Mouse (Mus musculus) cortical plate, adult 2 months (tissue): ENCODE data around the gene Pp2d1. TPM values are rescaled to one million over a fixed set of nuclear protein-coding genes. Genes with fewer than 3 reads are reported as not detected.

Experiments
- H3K27ac ChIP-seq: fragments of 200-500 bp; 2 replicates; pipeline ENCODE4 v1.5.1; 2012; ENCODE audit warnings: low read length, control low read depth, inconsistent platforms; ENCODE audit not compliant: insufficient read depth
- H3K4me1 ChIP-seq: fragments of 200-500 bp; 2 replicates; pipeline ENCODE4 v1.6.1; 2011; ENCODE audit warnings: low read length; ENCODE audit not compliant: control insufficient read depth, insufficient read depth
- H3K4me3 ChIP-seq: fragments of 200-500 bp; 2 replicates; pipeline ENCODE4 v1.5.1; 2011; ENCODE audit warnings: mild to moderate bottlenecking, low read length, control low read depth; ENCODE audit not compliant: insufficient read depth
- CTCF ChIP-seq: fragments of 200-500 bp; IDR thresholded peaks from 2 replicates; pipeline ENCODE4 v1.5.1; 2011; ENCODE audit warnings: mild to moderate bottlenecking, control low read depth, low read length; ENCODE audit not compliant: insufficient read depth; ENCODE audit errors: extremely low read depth
- POLR2A ChIP-seq: fragments of 200-500 bp; IDR thresholded peaks from 2 replicates; pipeline ENCODE4 v1.6.1; 2011; ENCODE audit warnings: mild to moderate bottlenecking, low read length, control low read depth; ENCODE audit not compliant: insufficient read depth; ENCODE audit errors: extremely low read depth
- polyA plus RNA-seq: library from polyadenylated mRNA; depleted of rRNA; stranded (reverse); fragments of >200 nt; gene quantifications from 2 replicates; pipeline ENCODE4 v1.2.3, GENCODE M21; 2012

Gene Pp2d1
- polyA plus RNA-seq, 1 experiment, result 0.04 TPM

- Histone ChIP-seq H3K4me3 (peak overlapping the region; percentile 84), H3K27ac (peak overlapping the region; percentile 90), H3K4me1 (no peaks in the 10 kb centered on the region; the same call in 1 of the 2 replicates)
- TF ChIP-seq CTCF (no peak), POLR2A (no peak)
Measured at GRCm38 (mm10) chr17:53566919-53567345, 27.7 kb upstream of the Pp2d1 start.

DNA sequence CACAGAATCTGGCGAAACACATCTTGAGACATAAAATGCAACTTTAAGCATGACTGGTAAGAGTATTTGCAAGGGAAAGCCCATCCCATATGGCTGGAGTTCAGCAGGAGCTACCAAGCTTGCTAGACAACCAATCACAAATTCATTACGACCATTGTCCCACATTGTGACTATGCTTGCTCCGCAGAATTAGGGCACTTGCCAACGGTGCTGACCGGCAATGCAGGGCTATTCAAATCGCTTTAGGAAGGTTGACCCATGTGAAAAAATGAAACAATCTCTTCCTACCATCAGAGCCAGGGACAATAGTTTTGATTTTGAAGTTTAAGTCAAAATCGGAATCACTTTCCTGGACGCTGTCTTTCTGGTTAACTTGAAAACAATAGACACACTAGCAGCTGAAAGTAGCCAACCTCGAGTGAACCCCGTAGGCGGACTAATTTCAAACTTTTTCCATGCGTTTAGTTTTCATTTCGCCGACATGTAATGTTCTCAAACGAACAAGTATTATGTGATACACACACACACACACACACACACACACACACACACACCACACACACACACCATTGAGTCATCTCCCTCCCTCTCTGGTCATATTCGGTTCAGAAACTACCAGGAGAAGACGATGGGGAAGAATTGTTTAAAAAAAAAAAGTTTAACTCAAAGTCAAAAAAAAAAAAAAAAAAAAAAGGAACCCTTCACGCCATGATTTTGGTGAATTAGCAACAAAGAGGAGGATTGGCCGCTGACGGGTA, 27.1 kb upstream of the Pp2d1 start, which contains the start of gene Kat2b:
TSS of gene Kat2b (plus strand) at position 701 of the 758 bp plus-strand sequence.
- H3K27ac ChIP-seq, result peak within 1 kb of the TSS; percentile 90
- TF ChIP-seq POLR2A (no peak), CTCF (no peak)
- H3K4me3 ChIP-seq, result peak within 1 kb of the TSS; percentile 84
- H3K4me1 ChIP-seq, result no peaks in the 10 kb centered on the region; the same call in 1 of the 2 replicates

GRCm38 (mm10) chr17:53564837-53565236, 25.6 kb upstream of the Pp2d1 start:
- TF ChIP-seq POLR2A (no peak), CTCF (no peak)

DNA sequence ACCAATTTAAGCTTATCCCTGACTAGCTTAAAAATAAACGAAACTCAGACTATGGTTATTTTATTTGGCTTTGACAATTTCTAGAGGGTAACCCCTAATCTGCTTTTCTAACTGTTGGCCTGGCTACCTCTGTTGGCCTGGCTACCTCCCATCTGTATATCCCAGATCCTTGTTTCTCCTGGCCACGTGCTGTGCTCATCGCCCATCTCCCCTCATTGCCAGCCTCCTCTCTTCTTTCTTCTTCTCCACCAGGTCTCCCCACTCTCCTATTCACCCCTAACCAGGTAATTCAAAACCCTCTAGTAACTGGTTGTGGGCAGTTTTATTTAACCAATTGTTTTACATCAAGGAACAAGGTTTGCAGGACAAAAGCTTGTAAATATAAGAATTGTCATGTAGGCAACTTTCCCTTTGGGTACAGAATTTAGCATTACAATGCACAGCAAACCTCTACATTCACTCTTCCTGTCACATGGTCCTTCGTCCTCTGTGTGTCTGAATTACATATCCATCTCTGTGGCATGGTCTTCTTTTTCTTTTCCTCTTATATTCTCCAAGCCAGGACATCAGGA, 22.3 kb upstream of the Pp2d1 start:
- no peaks in the 10 kb centered on the region for H3K4me1 ChIP-seq
- no peak overlapping the region for H3K4me3 ChIP-seq
- no peak overlapping the region for H3K27ac ChIP-seq
- TF ChIP-seq POLR2A (no peak), CTCF (no peak)

More at GRCm38 (mm10) chr17:53564837-53565236, 25.6 kb upstream of the Pp2d1 start:
- Histone ChIP-seq H3K27ac (no peak overlapping the region), H3K4me1 (no peaks in the 10 kb centered on the region; the same call in 1 of the 2 replicates), H3K4me3 (no peak overlapping the region)

GRCm38 (mm10) chr17:53559646-53560045, 20.4 kb upstream of the Pp2d1 start:
- no peak overlapping the region for H3K4me3 ChIP-seq
- H3K27ac ChIP-seq, result no peak overlapping the region
- TF ChIP-seq CTCF (no peak), POLR2A (no peak)
- H3K4me1 ChIP-seq, result no peaks in the 10 kb centered on the region

DNA sequence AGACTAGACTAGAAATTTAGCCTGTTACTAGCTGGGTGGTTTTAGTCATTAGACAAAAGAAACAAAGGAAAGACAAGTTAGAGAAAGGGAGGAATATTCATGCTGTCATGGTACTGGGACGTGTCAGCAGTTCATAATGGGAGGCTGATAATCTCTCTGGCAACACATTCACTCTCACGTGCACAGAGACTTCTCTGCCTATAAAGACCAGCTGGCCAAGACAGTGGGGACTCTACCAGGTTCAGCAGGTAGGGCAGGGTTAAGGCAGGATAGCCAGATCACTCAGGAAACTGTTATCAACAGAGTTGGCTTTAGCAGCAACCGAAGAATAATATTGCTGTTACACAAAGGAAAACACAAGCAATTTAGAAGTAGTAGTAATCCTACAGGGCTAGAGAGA, 18.2 kb upstream of the Pp2d1 start:
- Histone ChIP-seq H3K27ac (no peak overlapping the region), H3K4me3 (no peak overlapping the region), H3K4me1 (no peaks in the 10 kb centered on the region)
- TF ChIP-seq CTCF (no peak), POLR2A (no peak)

DNA sequence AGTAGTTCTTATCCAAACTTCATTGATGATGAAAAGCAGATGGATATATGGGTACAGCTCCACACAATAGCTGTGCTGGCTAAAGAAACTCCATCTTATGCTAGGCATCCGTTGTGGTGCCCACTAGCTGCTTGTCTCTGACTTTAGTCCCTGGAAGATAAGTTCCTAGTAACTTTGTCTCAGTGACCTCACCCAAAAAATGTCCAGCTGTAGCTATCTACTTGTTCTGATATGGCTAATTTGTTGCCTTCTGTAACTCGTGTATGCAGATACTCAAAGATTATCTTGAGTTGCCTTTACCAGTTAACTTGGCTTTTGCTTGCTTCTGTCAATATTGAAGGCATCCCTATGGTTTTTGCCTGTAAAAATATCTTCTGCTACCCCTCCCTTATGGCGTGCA, 15.6 kb upstream of the Pp2d1 start:
- Histone ChIP-seq H3K27ac (no peak overlapping the region), H3K4me3 (no peak overlapping the region), H3K4me1 (no peaks in the 10 kb centered on the region)
- TF ChIP-seq POLR2A (no peak), CTCF (no peak)

GRCm38 (mm10) chr17:53554088-53554487, 14.8 kb upstream of the Pp2d1 start:
- Histone ChIP-seq H3K4me1 (no peaks in the 10 kb centered on the region), H3K4me3 (no peak overlapping the region), H3K27ac (no peak overlapping the region)
- TF ChIP-seq POLR2A (no peak), CTCF (0 out of 2 replicates have a peak, but pooled peaks have one; percentile 1)

- TF ChIP-seq CTCF (no peak), POLR2A (no peak)
- H3K27ac ChIP-seq, result no peak overlapping the region
- H3K4me3 ChIP-seq, result no peak overlapping the region
- H3K4me1 ChIP-seq, result no peaks in the 10 kb centered on the region
Measured at GRCm38 (mm10) chr17:53551306-53552299, 12.4 kb upstream of the Pp2d1 start.
